Mouse (Mus musculus) thymus, adult 18-20 months (tissue): ENCODE data around the gene 4930449I24Rik.
"Not testable (repeated sequence)": the region's sequence is repeated elsewhere in the genome, so short reads cannot be mapped to it uniquely, and the experiment has no call there.

Source experiments
- DNase-seq, 2 experiments: peaks; one replicate each; pipeline ENCODE4 v3.0.0; 2022; ENCODE audit warnings: mixed read lengths in 2 of 2

The 4930449I24Rik gene

DNA sequence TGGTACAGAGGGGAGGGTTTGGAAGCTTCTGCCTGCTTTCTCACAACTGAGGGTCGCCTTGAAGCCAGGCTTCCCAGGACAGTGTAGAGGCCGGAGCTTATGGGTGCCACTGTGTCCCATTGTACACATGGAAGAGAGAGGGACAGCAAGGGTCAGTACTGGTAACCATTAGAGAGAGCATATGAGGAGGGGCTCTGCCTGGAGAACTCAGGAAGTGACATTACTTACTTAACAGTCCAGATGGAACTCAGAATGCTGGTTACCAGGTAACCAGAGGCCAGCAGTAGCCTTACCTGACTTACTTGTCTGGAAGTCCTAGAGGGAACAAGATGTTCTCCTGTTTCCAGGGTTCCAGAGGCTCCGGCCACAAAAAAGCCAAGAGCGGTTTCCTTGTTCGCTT lies at the start of gene 4930449I24Rik:
TSS of gene 4930449I24Rik (plus strand) at position 301 of the 400 bp plus-strand sequence.
- not testable (repeated sequence) for DNase-seq

DNA sequence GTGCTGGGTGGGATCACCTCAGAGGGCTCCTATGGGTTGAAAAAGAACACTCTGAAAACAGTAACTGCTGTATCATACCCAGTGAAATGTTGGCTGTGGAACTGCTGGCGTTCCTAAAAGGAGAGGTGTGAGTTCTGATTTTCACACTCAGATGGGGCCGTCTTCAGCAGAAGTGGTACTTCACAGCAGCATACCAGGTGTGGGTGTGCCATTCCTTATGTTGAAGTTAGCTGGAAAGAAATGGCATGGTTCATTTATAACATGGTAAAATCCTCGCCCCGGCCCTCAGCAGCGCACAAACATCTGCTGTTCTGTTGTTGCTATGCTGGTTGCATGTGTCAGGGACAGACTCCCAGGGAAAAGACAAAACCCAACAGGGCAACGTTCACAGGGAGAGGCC lies 48.6 kb upstream of the 4930449I24Rik start:
- no peak for DNase-seq

DNA sequence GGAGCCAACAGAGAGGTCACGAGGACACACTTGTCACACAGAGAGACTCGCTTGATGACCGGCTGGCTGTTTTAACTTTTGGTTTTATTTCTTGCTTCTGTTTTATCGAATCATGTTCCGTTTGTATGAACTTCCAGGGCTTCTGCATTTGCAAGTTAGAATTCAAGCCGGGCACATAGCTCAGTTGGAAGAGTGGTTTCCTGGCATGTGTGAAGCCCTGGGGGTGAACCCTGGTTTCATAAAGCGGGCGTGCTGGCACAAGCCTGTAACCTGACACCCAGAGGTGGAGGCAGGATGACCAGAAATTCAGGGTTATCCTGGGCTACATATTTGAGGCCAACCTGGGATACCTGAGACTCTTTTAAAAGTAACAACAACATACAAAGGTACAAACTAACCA lies 40.6 kb upstream of the 4930449I24Rik start:
- no peak for DNase-seq

DNA sequence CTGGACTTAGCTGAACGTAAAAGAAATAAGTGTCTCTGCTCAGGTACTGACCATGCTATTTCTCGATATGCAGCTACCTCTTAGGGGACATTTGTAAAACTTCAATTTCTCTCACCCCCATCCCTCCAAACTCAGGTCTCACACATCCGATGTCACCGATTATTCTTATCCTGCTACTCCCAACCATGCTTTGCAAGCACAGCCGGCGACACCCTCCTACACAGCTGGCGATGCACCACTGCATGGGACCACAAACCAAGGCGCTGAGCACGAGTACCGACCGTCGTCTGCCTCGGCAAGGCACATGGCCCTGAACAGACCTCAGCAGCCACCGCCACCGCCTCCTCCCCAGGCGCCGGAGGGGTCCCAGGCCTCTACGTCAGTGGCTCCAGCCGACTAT lies 35.5 kb upstream of the 4930449I24Rik start:
- DNase-seq = no peak

DNA sequence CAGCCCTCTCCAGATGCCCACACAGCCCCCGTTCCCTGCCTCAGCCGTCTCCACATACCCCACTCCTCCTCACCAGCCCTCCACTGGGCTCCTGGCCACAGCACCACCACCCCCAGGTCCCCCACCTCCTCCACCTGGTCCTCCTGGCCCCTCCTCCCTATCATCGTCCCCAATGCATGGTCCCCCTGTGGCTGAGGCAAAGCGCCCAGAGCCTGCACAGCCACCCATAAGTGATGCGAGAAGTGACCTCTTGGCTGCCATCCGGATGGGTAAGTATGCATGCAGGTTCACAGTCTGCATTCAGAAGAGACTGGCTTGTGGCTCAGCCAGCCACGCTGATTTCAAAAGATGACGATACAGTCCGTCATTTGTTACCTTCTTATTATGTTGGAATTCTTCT lies 33.9 kb upstream of the 4930449I24Rik start:
- no peak for DNase-seq

DNA sequence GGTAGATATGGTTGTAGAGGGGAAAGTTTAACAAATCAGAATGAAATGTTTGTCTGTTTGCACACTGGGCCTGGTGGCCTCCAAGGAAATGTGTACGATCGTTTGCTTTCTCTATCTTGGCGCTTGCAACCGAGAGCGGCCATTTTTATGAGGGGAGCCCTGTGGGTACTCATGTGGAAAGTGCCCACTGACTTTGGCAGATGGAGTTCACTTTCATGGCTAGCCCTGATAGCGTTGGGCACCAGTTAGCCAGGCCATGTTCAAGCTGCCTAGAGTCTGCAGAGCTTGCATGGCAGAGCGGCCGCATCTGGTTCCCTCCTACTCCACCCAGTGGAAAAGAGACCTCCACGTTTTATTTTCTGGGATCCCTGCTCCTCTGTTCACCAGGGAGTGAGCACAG lies 31.4 kb upstream of the 4930449I24Rik start:
- DNase-seq = no peak

DNA sequence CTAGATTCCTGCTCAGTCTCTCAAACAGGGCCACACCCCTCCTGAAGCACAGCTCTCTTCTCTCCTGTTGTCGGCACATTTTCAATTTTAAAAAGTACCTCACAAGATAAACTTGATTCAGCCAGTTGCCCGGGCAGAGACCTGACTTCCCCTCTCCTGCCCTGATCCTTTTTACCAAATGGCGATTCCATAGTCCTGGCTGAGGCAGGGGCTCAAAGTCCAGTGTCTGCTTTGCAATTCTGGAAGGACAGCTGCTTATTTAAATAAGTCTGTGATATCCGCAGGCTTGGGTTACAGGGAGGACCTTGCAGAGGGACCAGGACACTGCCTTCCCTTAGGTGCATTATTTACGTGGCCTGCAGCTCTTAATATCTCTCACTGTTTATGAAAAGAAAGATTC lies 30.9 kb upstream of the 4930449I24Rik start:
- no peak for DNase-seq

DNA sequence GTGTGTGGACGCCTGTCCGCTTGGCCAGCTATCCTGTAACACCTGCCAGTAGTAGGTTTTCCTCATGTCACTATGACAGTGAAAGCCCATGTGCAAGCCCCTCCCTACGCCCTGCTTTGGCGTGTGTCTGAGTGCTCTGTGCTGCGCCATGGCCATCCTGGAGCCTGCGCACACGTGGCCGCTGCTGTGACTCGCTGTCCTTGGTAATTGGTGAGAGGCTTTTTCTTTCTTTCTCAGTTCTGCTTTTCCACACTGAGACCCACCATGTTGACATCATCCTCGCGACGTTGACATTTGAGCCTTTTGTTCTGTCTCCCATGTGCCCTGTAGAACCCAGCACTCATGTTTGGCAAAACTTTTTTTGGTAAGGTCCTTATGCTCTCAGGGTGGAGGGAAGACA lies 30.4 kb upstream of the 4930449I24Rik start:
- DNase-seq = no peak

DNA sequence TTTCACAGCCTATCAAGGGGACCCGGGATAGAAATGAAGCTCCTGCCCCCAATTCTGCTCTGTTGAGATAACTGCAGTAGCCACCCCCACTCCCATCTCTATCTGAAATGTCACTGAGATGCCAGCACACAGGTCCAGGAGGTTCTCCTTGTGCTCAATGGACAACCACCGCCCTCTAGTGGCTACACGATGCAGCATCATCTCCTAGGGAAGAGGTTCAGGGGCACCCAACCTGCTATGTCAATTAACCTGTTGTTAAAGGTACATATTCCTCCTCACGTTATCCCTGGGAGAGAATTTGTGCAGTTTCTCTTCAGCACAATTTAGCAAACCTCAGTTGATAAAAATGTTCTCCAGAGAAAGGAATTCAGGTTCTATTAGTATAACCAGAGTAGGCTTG lies 22.6 kb upstream of the 4930449I24Rik start:
- not testable (repeated sequence) for DNase-seq

DNA sequence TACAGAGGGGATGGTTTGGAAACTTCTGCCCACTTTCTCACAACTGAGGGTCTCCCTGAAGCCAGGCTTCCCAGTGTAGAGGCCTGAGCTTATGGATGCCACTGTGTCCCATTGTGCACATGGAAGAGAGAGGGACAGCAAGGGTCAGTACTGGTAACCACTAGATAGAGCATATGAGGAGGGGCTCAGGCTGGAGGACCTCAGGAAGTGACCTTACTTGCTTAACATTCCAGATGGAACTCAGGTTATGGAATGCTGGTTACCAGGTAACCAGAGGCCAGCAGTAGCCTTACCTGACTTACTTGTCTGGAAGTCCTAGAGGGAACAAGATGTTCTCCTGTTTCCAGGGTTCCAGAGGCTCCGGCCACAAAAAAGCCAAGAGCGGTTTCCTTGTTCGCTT lies 20.5 kb upstream of the 4930449I24Rik start, which contains the start of gene Gm6408:
TSS of gene Gm6408 (plus strand) at position 301 of the 400 bp plus-strand sequence.
- DNase-seq = not testable (repeated sequence)

DNA sequence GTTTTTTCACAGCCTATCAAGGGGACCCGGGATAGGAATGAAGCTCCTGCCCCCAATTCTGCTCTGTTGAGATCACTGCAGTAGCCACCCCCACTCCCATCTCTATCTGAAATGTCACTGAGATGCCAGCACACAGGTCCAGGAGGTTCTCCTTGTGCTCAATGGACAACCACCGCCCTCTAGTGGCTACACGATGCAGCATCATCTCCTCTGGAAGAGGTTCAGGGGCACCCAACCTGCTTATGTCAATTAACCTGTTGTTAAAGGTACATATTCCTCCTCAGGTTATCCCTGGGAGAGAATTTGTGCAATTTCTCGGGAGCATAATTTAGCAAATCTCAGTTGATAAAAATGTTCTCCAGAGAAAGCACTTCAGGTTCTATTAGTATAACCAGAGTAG lies 13.2 kb upstream of the 4930449I24Rik start:
- not testable (repeated sequence) for DNase-seq

DNA sequence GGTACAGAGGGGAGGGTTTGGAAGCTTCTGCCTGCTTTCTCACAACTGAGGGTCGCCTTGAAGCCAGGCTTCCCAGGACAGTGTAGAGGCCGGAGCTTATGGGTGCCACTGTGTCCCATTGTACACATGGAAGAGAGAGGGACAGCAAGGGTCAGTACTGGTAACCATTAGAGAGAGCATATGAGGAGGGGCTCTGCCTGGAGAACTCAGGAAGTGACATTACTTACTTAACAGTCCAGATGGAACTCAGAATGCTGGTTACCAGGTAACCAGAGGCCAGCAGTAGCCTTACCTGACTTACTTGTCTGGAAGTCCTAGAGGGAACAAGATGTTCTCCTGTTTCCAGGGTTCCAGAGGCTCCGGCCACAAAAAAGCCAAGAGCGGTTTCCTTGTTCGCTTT lies 11.1 kb upstream of the 4930449I24Rik start, which contains the start of gene Gm6370:
TSS of gene Gm6370 (plus strand) at position 301 of the 400 bp plus-strand sequence.
- not testable (repeated sequence) for DNase-seq

DNA sequence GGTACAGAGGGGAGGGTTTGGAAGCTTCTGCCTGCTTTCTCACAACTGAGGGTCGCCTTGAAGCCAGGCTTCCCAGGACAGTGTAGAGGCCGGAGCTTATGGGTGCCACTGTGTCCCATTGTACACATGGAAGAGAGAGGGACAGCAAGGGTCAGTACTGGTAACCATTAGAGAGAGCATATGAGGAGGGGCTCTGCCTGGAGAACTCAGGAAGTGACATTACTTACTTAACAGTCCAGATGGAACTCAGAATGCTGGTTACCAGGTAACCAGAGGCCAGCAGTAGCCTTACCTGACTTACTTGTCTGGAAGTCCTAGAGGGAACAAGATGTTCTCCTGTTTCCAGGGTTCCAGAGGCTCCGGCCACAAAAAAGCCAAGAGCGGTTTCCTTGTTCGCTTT lies 11.6 kb downstream of the 4930449I24Rik start, which contains the start of gene Gm3402:
TSS of gene Gm3402 (plus strand) at position 301 of the 400 bp plus-strand sequence.
- not testable (repeated sequence) for DNase-seq

DNA sequence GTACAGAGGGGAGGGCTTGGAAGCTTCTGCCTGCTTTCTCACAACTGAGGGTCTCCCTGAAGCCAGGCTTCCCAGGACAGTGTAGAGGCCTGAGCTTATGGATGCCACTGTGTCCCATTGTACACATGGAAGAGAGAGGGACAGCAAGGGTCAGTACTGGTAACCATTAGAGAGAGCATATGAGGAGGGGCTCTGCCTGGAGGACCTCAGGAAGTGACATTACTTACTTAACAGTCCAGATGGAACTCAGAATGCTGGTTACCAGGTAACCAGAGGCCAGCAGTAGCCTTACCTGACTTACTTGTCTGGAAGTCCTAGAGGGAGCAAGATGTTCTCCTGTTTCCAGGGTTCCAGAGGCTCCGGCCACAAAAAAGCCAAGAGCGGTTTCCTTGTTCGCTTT lies 23.3 kb downstream of the 4930449I24Rik start, which contains the start of gene Gm3404:
TSS of gene Gm3404 (plus strand) at position 301 of the 400 bp plus-strand sequence.
- not testable (repeated sequence) for DNase-seq

DNA sequence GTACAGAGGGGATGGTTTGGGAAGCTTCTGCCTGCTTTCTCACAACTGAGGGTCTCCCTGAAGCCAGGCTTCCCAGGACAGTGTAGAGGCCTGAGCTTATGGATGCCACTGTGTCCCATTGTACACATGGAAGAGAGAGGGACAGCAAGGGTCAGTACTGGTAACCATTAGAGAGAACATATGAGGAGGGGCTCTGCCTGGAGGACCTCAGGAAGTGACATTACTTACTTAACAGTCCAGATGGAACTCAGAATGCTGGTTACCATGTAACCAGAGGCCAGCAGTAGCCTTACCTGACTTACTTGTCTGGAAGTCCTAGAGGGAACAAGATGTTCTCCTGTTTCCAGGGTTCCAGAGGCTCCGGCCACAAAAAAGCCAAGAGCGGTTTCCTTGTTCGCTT lies 35.1 kb downstream of the 4930449I24Rik start, which contains the start of gene Gm3409:
TSS of gene Gm3409 (plus strand) at position 301 of the 400 bp plus-strand sequence.
- not testable (repeated sequence) for DNase-seq
